Mouse (Mus musculus): Measurements from ENCODE around the gene Gm49368. TPM values are rescaled to one million over a fixed set of nuclear protein-coding genes. Genes with fewer than 3 reads are reported as not detected.

Gene Gm49368
- polyA plus RNA-seq, 1 experiment from 2014 or later = not detected

GRCm38 (mm10) chr7:128048819-128049218, 13.7 kb upstream of the Gm49368 start:
- no peaks in the 10 kb centered on the region for H3K9me3 ChIP-seq (replicated peaks; ENCODE audit: control insufficient read depth, low read length)
- no peaks in the 10 kb centered on the region for H3K27me3 ChIP-seq (ENCODE audit: control insufficient read depth, insufficient read depth, low read length)
- no peak overlapping the region for H3K27ac ChIP-seq (ENCODE audit: low read length)
- H3K4me3 ChIP-seq (ENCODE audit: low read length) = no peak overlapping the region
- 81% methylated on average over 4 of the region's 4 CpGs for WGBS
- H3K36me3 ChIP-seq (ENCODE audit: control insufficient read depth, insufficient read depth) = no peaks in the 10 kb centered on the region
- no peak overlapping the region for H3K4me2 ChIP-seq (ENCODE audit: low read depth, low read length)
- ATAC-seq (replicated peaks; ENCODE audit: extremely low read depth, insufficient read depth, low FRiP score) = no peak
- no peak overlapping the region for H3K9ac ChIP-seq (ENCODE audit: low read length)
- peaks cover 2% of the 10 kb centered on the region; the same call in 1 of the 2 replicates for H3K4me1 ChIP-seq (ENCODE audit: control insufficient read depth, insufficient read depth, low read length)

- Histone ChIP-seq H3K4me1 (ENCODE audit: control insufficient read depth, insufficient read depth, low read length) (peaks cover 2% of the 10 kb centered on the region; the same call in 1 of the 2 replicates), H3K36me3 (ENCODE audit: control insufficient read depth, insufficient read depth) (no peaks in the 10 kb centered on the region), H3K9me3 (replicated peaks; ENCODE audit: control insufficient read depth, low read length) (no peaks in the 10 kb centered on the region), H3K9ac (ENCODE audit: low read length) (no peak overlapping the region), H3K27me3 (ENCODE audit: control insufficient read depth, insufficient read depth, low read length) (no peaks in the 10 kb centered on the region), H3K27ac (ENCODE audit: low read length) (no peak overlapping the region), H3K4me2 (ENCODE audit: low read depth, low read length) (no peak overlapping the region), H3K4me3 (ENCODE audit: low read length) (no peak overlapping the region)
- 60% methylated on average over 2 of the region's 2 CpGs for WGBS
- ATAC-seq (replicated peaks; ENCODE audit: extremely low read depth, insufficient read depth, low FRiP score) = no peak
Observed at GRCm38 (mm10) chr7:128049254-128049653, 13.2 kb upstream of the Gm49368 start.

- Histone ChIP-seq H3K27me3 (ENCODE audit: control insufficient read depth, insufficient read depth, low read length) (no peaks in the 10 kb centered on the region), H3K27ac (ENCODE audit: low read length) (no peak overlapping the region), H3K9me3 (replicated peaks; ENCODE audit: control insufficient read depth, low read length) (no peaks in the 10 kb centered on the region), H3K4me3 (ENCODE audit: low read length) (no peak overlapping the region), H3K36me3 (ENCODE audit: control insufficient read depth, insufficient read depth) (no peaks in the 10 kb centered on the region), H3K4me1 (ENCODE audit: control insufficient read depth, insufficient read depth, low read length) (0 out of 2 replicates have a peak, but pooled peaks cover under 1% of the 10 kb centered on the region), H3K9ac (ENCODE audit: low read length) (no peak overlapping the region), H3K4me2 (ENCODE audit: low read depth, low read length) (no peak overlapping the region)
- WGBS = 52% methylated on average over 4 of the region's 4 CpGs
- peak; percentile 37 for ATAC-seq (replicated peaks; ENCODE audit: extremely low read depth, insufficient read depth, low FRiP score)
Observed at GRCm38 (mm10) chr7:128050739-128051138, 11.7 kb upstream of the Gm49368 start.

- no peaks in the 10 kb centered on the region for H3K27me3 ChIP-seq (ENCODE audit: control insufficient read depth, insufficient read depth, low read length)
- ATAC-seq (replicated peaks; ENCODE audit: extremely low read depth, insufficient read depth, low FRiP score) = no peak
- H3K27ac ChIP-seq (ENCODE audit: low read length) = no peak overlapping the region
- no peak overlapping the region for H3K4me3 ChIP-seq (ENCODE audit: low read length)
- no peaks in the 10 kb centered on the region for H3K4me1 ChIP-seq (ENCODE audit: control insufficient read depth, insufficient read depth, low read length)
- no peaks in the 10 kb centered on the region for H3K9me3 ChIP-seq (replicated peaks; ENCODE audit: control insufficient read depth, low read length)
- no peak overlapping the region for H3K9ac ChIP-seq (ENCODE audit: low read length)
- 65% methylated on average over 5 of the region's 5 CpGs for WGBS
- no peak overlapping the region for H3K4me2 ChIP-seq (ENCODE audit: low read depth, low read length)
- H3K36me3 ChIP-seq (ENCODE audit: control insufficient read depth, insufficient read depth) = no peaks in the 10 kb centered on the region
Observed at GRCm38 (mm10) chr7:128053061-128053460, 9.4 kb upstream of the Gm49368 start.

GRCm38 (mm10) chr7:128056917-128057444, 5.5 kb upstream of the Gm49368 start:
- H3K27ac ChIP-seq (ENCODE audit: low read length) = no peak overlapping the region
- WGBS = 52% methylated on average over 3 of the region's 3 CpGs
- no peak overlapping the region for H3K4me3 ChIP-seq (ENCODE audit: low read length)
- no peaks in the 10 kb centered on the region for H3K9me3 ChIP-seq (replicated peaks; ENCODE audit: control insufficient read depth, low read length)
- no peaks in the 10 kb centered on the region for H3K4me1 ChIP-seq (ENCODE audit: control insufficient read depth, insufficient read depth, low read length)
- no peak overlapping the region for H3K4me2 ChIP-seq (ENCODE audit: low read depth, low read length)
- no peaks in the 10 kb centered on the region for H3K27me3 ChIP-seq (ENCODE audit: control insufficient read depth, insufficient read depth, low read length)
- no peak overlapping the region for H3K9ac ChIP-seq (ENCODE audit: low read length)
- no peaks in the 10 kb centered on the region for H3K36me3 ChIP-seq (ENCODE audit: control insufficient read depth, insufficient read depth)
- no peak for ATAC-seq (replicated peaks; ENCODE audit: extremely low read depth, insufficient read depth, low FRiP score)

- no peak for ATAC-seq (replicated peaks; ENCODE audit: extremely low read depth, insufficient read depth, low FRiP score)
- Histone ChIP-seq H3K27ac (ENCODE audit: low read length) (no peak overlapping the region), H3K4me2 (ENCODE audit: low read depth, low read length) (no peak overlapping the region), H3K9me3 (replicated peaks; ENCODE audit: control insufficient read depth, low read length) (no peaks in the 10 kb centered on the region), H3K36me3 (ENCODE audit: control insufficient read depth, insufficient read depth) (no peaks in the 10 kb centered on the region), H3K27me3 (ENCODE audit: control insufficient read depth, insufficient read depth, low read length) (no peaks in the 10 kb centered on the region), H3K9ac (ENCODE audit: low read length) (no peak overlapping the region), H3K4me3 (ENCODE audit: low read length) (no peak overlapping the region), H3K4me1 (ENCODE audit: control insufficient read depth, insufficient read depth, low read length) (no peaks in the 10 kb centered on the region)
- 72% methylated on average over 8 of the region's 8 CpGs for WGBS
Observed at GRCm38 (mm10) chr7:128057860-128058259, 4.6 kb upstream of the Gm49368 start.

DNA sequence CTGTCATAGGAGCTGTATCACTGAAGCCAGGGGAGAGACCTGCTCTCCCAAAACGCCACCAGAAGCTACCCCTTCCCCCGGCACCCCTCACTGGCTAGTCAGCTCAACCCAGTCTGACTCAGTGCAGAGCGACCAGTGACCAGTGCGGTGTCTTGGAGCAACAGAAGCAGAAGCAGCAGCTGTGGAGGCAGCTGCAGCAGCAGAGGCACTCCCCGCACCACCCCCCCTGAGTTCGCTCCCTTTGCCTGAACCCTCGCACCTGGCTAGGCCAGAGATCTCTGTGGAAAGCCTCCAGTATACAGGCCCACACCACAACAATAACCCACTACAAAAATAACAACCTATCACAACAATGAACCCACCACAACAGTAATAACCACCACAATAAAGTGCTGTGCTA, 3.9 kb upstream of the Gm49368 start:
- H3K36me3 ChIP-seq (ENCODE audit: control insufficient read depth, insufficient read depth) = no peaks in the 10 kb centered on the region
- no peak overlapping the region for H3K9ac ChIP-seq (ENCODE audit: low read length)
- peak; percentile 63 for ATAC-seq (replicated peaks; ENCODE audit: extremely low read depth, insufficient read depth, low FRiP score)
- H3K4me3 ChIP-seq (ENCODE audit: low read length) = no peak overlapping the region
- H3K4me2 ChIP-seq (ENCODE audit: low read depth, low read length) = no peak overlapping the region
- 59% methylated on average over 7 of the region's 7 CpGs for WGBS
- no peak overlapping the region for H3K27ac ChIP-seq (ENCODE audit: low read length)
- no peaks in the 10 kb centered on the region for H3K9me3 ChIP-seq (replicated peaks; ENCODE audit: control insufficient read depth, low read length)
- H3K4me1 ChIP-seq (ENCODE audit: control insufficient read depth, insufficient read depth, low read length) = no peaks in the 10 kb centered on the region
- no peaks in the 10 kb centered on the region for H3K27me3 ChIP-seq (ENCODE audit: control insufficient read depth, insufficient read depth, low read length)

- Histone ChIP-seq H3K9ac (ENCODE audit: low read length) (no peak overlapping the region), H3K27me3 (ENCODE audit: control insufficient read depth, insufficient read depth, low read length) (no peaks in the 10 kb centered on the region), H3K9me3 (replicated peaks; ENCODE audit: control insufficient read depth, low read length) (no peaks in the 10 kb centered on the region), H3K4me1 (ENCODE audit: control insufficient read depth, insufficient read depth, low read length) (no peaks in the 10 kb centered on the region), H3K4me3 (ENCODE audit: low read length) (no peak overlapping the region), H3K36me3 (ENCODE audit: control insufficient read depth, insufficient read depth) (no peaks in the 10 kb centered on the region), H3K4me2 (ENCODE audit: low read depth, low read length) (no peak overlapping the region), H3K27ac (ENCODE audit: low read length) (no peak overlapping the region)
- 60% methylated on average over 4 of the region's 4 CpGs for WGBS
- ATAC-seq (replicated peaks; ENCODE audit: extremely low read depth, insufficient read depth, low FRiP score) = no peak
Observed at GRCm38 (mm10) chr7:128059091-128059490, 3.4 kb upstream of the Gm49368 start.

GRCm38 (mm10) chr7:128063211-128063781, 813 bp downstream of the Gm49368 start:
- Histone ChIP-seq H3K27me3 (ENCODE audit: control insufficient read depth, insufficient read depth, low read length) (no peaks in the 10 kb centered on the region), H3K9me3 (replicated peaks; ENCODE audit: control insufficient read depth, low read length) (no peaks in the 10 kb centered on the region), H3K4me1 (ENCODE audit: control insufficient read depth, insufficient read depth, low read length) (no peaks in the 10 kb centered on the region), H3K27ac (ENCODE audit: low read length) (no peak overlapping the region), H3K4me2 (ENCODE audit: low read depth, low read length) (no peak overlapping the region), H3K9ac (ENCODE audit: low read length) (no peak overlapping the region), H3K36me3 (ENCODE audit: control insufficient read depth, insufficient read depth) (no peaks in the 10 kb centered on the region), H3K4me3 (ENCODE audit: low read length) (no peak overlapping the region)
- WGBS = 82% methylated on average over 6 of the region's 6 CpGs
- ATAC-seq (replicated peaks; ENCODE audit: extremely low read depth, insufficient read depth, low FRiP score) = no peak

Measured in heart, embryonic 16.5 days (tissue).